Mouse (Mus musculus) heart, embryonic 14.5 days (tissue): ENCODE results near the gene Msi2. TPM values are rescaled to one million over a fixed set of nuclear protein-coding genes. Genes with fewer than 3 reads are reported as not detected.

ENCODE experiments used
- ATAC-seq: fragments of 200-750 bp; cut with Nextera tagmentation; 2 replicates; pipeline ENCODE4 v1.8.0; 2017; ENCODE audit warnings: low read depth, moderate TSS enrichment; ENCODE audit not compliant: insufficient number of reproducible peaks, insufficient read depth, low FRiP score
- H3K27ac ChIP-seq, 2 experiments: fragments of 200-500 bp in 1 of 2; fragments of 300-500 bp in 1 of 2; sonication (generic) in 1 of 2; replicated peaks in 1 of 2; 2 replicates each; pipeline ENCODE4 v1.5.1; 2012 to 2014; ENCODE audit warnings: low read depth in 2 of 2, low read length in 2 of 2, control low read depth in 1 of 2, mild to moderate bottlenecking in 1 of 2, mixed read lengths in 1 of 2; ENCODE audit not compliant: control insufficient read depth in 1 of 2, insufficient read depth in 1 of 2
- H3K27me3 ChIP-seq: fragments of 300-500 bp; sonication (generic); 2 replicates; pipeline ENCODE4 v1.6.1; 2014; ENCODE audit warnings: mild to moderate bottlenecking, low read length, control low read depth; ENCODE audit not compliant: control insufficient read depth, insufficient read depth
- H3K36me3 ChIP-seq: fragments of 300-500 bp; sonication (generic); 2 replicates; pipeline ENCODE4 v1.6.1; 2014; ENCODE audit warnings: mild to moderate bottlenecking, control low read depth, low read length, mixed read lengths; ENCODE audit not compliant: control insufficient read depth, insufficient read depth
- H3K4me1 ChIP-seq, 2 experiments: fragments of 200-500 bp in 1 of 2; fragments of 300-500 bp in 1 of 2; sonication (generic) in 1 of 2; 2 replicates each; pipeline ENCODE4 v1.6.1; 2012 to 2014; ENCODE audit warnings: low read length in 2 of 2, control low read depth in 1 of 2, mixed read lengths in 1 of 2; ENCODE audit not compliant: control insufficient read depth in 2 of 2, insufficient read depth in 2 of 2
- H3K4me2 ChIP-seq: fragments of 300-500 bp; sonication (generic); 2 replicates; pipeline ENCODE4 v1.6.1; 2014; ENCODE audit warnings: mild to moderate bottlenecking, low read length
- H3K4me3 ChIP-seq, 2 experiments: fragments of 200-500 bp in 1 of 2; fragments of 300-500 bp in 1 of 2; sonication (generic) in 1 of 2; 2 replicates each; pipeline ENCODE4 v1.5.1; 2012 to 2014; ENCODE audit warnings: low read length in 2 of 2, mild to moderate bottlenecking in 2 of 2, control low read depth in 1 of 2, low read depth in 1 of 2, moderate library complexity in 1 of 2; ENCODE audit not compliant: control insufficient read depth in 1 of 2, insufficient read depth in 1 of 2
- H3K9ac ChIP-seq: fragments of 300-500 bp; sonication (generic); 2 replicates; pipeline ENCODE4 v1.6.1; 2014; ENCODE audit warnings: mild to moderate bottlenecking, low read length
- H3K9me3 ChIP-seq: fragments of 300-500 bp; sonication (generic); 2 replicates; pipeline ENCODE4 v1.6.1; 2016; ENCODE audit warnings: low read length, control low read depth; ENCODE audit not compliant: control insufficient read depth
- WGBS: fragments of 180-500 bp; shearing (Covaris S2); extraction: QIAGEN DNeasy Blood & Tissue Kit; methylation state at CpG from one replicate; pipeline ENCODE4 v1.1.7; 2014; 5-methylcytosine and 5-hydroxymethylcytosine counted together
- polyA plus RNA-seq: library from polyadenylated mRNA; unstranded; fragments of >200 nt; fragmentation: Nextera tagmentation; extraction: Ambion mirVana; gene quantifications from 2 replicates; pipeline ENCODE4 v1.2.1, GENCODE M21; 2014

Gene Msi2
- polyA plus RNA-seq, 1 experiment from 2014 or later, result 20.9 TPM

DNA sequence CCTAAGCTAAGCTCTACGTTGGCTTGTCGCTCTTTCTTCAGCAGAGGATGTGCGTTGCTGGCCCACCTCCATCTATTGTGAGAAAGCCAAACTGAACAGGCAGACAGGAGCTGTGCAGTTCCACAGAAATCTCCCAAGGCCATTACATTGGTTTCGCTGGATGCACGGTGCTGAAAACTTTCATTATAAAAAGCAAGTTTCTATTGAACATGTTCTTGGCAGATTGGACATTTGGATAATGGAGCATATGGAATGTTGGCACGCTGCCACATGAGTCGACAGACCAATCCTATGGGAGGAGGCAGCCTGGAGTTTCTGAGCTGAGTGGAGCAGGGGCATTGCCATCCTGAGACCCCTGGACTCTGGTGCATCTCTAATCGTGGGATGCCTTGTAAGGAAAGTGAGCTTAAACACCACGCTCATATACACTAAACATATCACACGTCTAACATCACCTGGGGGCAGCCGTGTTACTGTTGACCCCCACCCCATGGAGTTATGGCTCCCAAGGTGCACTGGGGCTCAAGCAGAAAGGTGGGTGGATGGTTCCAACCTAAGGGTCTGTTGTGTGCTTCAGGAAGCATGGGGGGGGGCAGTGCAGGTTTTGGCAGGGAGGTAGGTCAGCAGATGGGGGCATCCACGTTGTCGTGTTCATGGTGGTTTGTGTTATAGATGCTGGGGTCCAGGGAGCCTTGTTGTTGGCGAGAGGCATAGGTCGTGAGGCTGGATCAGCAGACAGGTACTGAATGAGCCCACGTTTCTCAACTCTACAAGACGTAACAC is 389.3 kb downstream of the Msi2 start:
- 80% methylated on average over 17 of the region's 17 CpGs for WGBS
- H3K9me3 ChIP-seq, result no peaks in the 10 kb centered on the region
- H3K36me3 ChIP-seq, result no peaks in the 10 kb centered on the region
- no peaks in the 10 kb centered on the region for H3K27me3 ChIP-seq
- ATAC-seq, result no peak
- no peak overlapping the region for H3K4me3 ChIP-seq
- H3K9ac ChIP-seq, result no peak overlapping the region
- no peak overlapping the region for H3K27ac ChIP-seq
- no peak overlapping the region for H3K4me2 ChIP-seq
- peaks cover 24% of the 10 kb centered on the region in 2 experiments for H3K4me1 ChIP-seq

DNA sequence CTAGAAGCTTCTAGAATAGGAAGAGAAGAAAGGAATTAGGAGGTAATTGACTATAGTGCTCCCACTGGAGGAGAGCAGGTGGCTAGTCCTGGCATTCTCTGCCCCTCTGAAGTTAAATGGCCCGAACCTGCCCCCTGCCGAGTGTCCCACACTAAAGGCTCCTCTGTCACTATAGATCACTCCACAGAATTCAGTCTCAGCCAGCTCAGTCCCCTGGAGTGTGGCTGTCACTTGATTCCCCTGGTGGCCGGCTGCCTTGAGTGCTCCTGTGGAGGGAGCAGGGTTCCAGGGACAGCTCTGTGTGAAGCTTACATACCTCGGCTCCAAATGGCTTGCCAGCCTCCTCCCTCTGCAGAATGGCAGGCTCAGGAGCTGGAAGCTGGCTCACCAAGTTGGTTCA is 391.3 kb downstream of the Msi2 start:
- no peak overlapping the region for H3K9ac ChIP-seq
- no peak overlapping the region for H3K27ac ChIP-seq
- no peaks in the 10 kb centered on the region for H3K9me3 ChIP-seq
- WGBS, result 10% methylated on average over 4 of the region's 4 CpGs
- H3K27me3 ChIP-seq, result no peaks in the 10 kb centered on the region
- H3K4me2 ChIP-seq, result no peak overlapping the region
- H3K4me3 ChIP-seq, result no peak overlapping the region
- no peaks in the 10 kb centered on the region for H3K36me3 ChIP-seq
- peak; percentile 44; the same call in 1 of the 2 replicates for ATAC-seq
- H3K4me1 ChIP-seq, result peaks cover 24% of the 10 kb centered on the region in 2 experiments

DNA sequence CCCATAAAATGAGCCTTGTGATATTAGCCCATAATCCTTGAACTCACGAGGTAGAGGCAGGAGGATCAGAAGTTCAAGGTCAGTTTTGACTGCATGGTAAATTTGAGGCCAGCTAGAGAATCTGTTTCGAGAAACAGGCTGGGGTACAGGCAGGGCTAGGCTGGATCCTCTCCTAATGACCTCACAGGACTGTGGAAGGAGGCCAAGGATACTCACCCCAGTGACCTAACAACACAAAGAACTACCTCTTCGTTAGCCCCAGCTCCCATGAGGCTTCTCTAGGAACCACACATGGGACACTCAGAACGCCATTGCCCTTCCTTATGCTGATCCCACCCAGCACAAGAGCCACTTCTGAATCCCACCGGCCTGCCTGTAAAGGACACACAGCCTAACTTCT is 399.5 kb downstream of the Msi2 start:
- H3K9ac ChIP-seq, result no peak overlapping the region
- WGBS, result 67% methylated on average over 5 of the region's 5 CpGs
- no peak overlapping the region for H3K27ac ChIP-seq
- no peaks in the 10 kb centered on the region for H3K27me3 ChIP-seq
- H3K9me3 ChIP-seq, result no peaks in the 10 kb centered on the region
- no peak overlapping the region for H3K4me2 ChIP-seq
- H3K4me3 ChIP-seq, result no peak overlapping the region
- H3K4me1 ChIP-seq, result peaks cover 19 to 22% of the 10 kb centered on the region in 2 experiments
- ATAC-seq, result no peak
- no peaks in the 10 kb centered on the region for H3K36me3 ChIP-seq

DNA sequence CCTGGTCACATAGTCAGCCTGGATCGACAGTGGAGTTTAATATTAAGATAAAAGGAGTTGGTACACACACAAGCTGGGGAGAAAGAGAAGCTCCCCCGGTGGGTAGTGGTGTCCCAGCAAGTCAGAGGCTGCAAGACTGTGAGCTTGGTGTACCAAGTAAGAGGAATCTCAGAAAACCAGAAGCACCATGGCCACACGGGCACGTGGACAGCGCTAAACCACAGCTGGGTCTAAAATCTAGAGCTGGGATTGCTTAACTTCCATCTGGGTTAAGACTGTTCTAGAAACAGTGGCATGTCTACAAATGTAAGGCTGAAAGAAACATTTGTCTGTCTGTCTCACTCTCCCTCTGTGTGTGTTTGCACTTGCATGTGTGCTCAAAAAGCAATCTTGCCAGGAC is 402.9 kb downstream of the Msi2 start:
- ATAC-seq, result no peak
- peaks cover 47 to 50% of the 10 kb centered on the region in 2 experiments for H3K4me1 ChIP-seq
- no peak overlapping the region for H3K4me2 ChIP-seq
- no peaks in the 10 kb centered on the region for H3K9me3 ChIP-seq
- H3K9ac ChIP-seq, result no peak overlapping the region
- no peak overlapping the region for H3K27ac ChIP-seq
- WGBS, result 64% methylated on average over 5 of the region's 5 CpGs
- H3K36me3 ChIP-seq, result no peaks in the 10 kb centered on the region
- H3K4me3 ChIP-seq, result no peak overlapping the region
- no peaks in the 10 kb centered on the region for H3K27me3 ChIP-seq

DNA sequence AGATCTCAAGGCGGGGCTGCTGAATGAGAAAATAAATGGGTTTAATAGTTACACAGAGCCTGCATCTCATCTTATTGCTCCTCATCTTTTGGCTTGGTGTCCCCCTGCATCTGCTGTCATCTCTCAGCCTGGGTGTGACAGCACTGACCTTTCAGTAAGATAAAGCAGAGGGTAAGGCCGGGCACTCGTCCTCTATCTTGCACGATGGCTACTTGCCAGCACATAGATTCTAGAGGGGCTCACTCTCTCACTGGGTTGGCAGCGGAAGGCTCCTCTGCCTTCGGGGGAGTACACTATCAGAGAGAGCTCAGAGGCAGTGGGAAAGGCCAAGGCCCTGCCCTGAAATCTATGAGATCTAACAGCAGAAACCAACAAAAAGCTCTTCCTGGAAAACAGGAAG is 403.8 kb downstream of the Msi2 start:
- Histone ChIP-seq H3K4me1 (peaks cover 55 to 56% of the 10 kb centered on the region in 2 experiments), H3K4me3 (no peak overlapping the region), H3K27me3 (no peaks in the 10 kb centered on the region), H3K4me2 (0 out of 2 replicates have a peak overlapping the region, but pooled peaks have one; percentile 3), H3K9ac (no peak overlapping the region), H3K9me3 (no peaks in the 10 kb centered on the region), H3K27ac (peak overlapping the region; percentile 39 to 67), H3K36me3 (no peaks in the 10 kb centered on the region)
- ATAC-seq, result peak; percentile 5; the same call in 1 of the 2 replicates
- WGBS, result 11% methylated on average over 6 of the region's 6 CpGs

DNA sequence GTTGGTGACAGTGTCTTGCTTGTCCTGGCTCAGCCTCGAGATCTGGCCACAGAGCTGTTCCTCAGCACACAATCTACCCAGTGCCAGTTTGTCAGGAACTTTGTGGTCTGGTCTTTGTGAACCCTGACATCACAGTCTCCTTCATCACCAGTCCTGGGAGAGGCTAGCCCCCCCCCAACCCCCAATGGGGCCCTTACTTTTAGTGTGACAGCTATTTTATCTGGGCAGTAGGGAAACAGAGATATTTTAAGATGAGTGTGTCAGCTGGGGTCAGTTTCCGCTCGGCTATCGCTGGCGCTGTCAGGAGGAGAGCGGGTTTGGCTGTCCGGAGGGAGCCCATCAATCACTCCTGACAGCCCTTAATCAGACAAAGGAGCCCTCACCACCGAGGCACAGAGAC is 404.8 kb downstream of the Msi2 start:
- Histone ChIP-seq H3K4me2 (0 out of 2 replicates have a peak overlapping the region, but pooled peaks have one; percentile 0), H3K36me3 (no peaks in the 10 kb centered on the region), H3K4me1 (peaks cover 55 to 58% of the 10 kb centered on the region in 2 experiments), H3K27ac (peak overlapping the region; percentile 67 to 69), H3K9ac (no peak overlapping the region), H3K9me3 (no peaks in the 10 kb centered on the region), H3K4me3 (no peak overlapping the region), H3K27me3 (no peaks in the 10 kb centered on the region)
- 2% methylated on average over 8 of the region's 8 CpGs for WGBS
- no peak for ATAC-seq

DNA sequence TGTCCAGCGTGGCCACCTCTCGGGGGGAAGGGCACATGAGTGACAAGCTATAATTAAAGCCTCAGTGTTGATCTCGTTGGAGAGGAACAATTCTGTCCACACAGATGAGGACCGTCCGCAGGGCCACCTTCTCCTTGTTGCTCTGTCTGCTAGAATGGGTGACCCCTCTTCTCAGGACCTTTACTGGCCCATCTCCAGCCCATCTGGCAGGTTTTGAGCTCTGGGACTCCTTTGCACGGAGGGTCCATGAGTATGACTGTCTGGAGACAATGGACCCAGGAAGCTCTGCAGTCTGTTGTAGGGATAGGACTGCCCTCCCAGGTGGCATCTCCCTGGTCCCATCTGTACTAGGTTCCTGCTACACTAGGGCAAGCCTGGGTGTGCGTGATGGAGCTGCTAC is 406.7 kb downstream of the Msi2 start:
- ATAC-seq, result no peak
- Histone ChIP-seq H3K4me2 (no peak overlapping the region), H3K4me3 (no peak overlapping the region), H3K4me1 (peaks cover 55 to 58% of the 10 kb centered on the region in 2 experiments), H3K9ac (no peak overlapping the region), H3K9me3 (no peaks in the 10 kb centered on the region), H3K27ac (no peak overlapping the region), H3K36me3 (no peaks in the 10 kb centered on the region), H3K27me3 (no peaks in the 10 kb centered on the region)
- WGBS, result 58% methylated on average over 7 of the region's 7 CpGs
